Comparison of ENCODE assay signal across 8 mouse cellular contexts in the genomic region with DNA sequence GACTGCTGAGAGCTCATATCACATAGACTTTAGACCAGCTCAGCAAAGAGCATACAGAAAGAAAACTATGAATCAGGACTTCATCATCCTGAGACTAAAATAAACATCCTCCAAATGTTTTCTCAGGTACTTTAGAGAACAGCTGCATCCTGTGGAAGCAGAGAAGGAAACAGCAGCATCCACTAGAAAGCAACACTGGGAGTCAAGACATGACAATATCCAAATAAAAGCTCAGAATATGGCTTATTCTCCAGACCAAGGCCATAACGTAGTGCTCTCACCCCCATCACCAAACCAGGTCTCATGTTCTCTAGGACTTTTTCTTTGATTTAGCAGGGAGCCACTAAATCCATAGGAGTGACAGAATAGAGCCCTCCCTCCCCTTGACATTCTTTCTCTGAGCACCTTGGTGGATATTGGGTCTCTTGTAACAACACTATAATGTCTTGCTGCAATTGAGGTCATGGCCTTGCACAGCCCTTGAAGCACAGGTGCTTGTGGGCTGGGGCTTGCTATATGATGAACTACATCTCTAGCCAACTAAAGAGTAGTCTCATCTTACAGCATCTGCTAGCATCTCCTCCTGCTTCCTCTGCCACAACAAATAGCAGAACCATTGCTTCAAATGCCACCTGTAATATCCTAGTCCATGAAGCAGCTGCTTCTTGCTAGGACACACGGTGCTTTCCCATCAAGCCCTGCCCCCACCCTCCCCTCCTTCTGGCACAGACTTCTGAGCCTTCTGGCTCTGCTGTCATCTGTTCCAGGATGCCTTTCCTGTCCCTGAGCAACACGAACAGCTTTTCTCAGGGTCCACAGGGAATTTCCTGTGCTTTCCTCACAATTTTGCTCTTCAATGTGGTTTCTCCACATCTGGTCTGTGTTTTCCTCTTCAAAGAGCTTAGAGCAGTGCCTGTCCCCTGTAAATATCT.
DNase-seq lines count a peak whose midpoint lies in the region; ATAC-seq and TF ChIP-seq lines count a peak whose summit lies in the region.

No protein-coding gene starts in this region.

- no peak overlapping the region for H3K4me2 ChIP-seq in embryonic facial prominence, embryonic 12.5 days (replicated peaks)
- no peak overlapping the region for H3K4me2 ChIP-seq in liver, embryonic 12.5 days

- no peak overlapping the region for H3K9ac ChIP-seq in embryonic facial prominence, embryonic 12.5 days
- H3K9ac ChIP-seq in liver, embryonic 12.5 days, result no peak overlapping the region

- WGBS in embryonic facial prominence, embryonic 12.5 days, result 13% methylated on average over 3 of the region's 3 CpGs
- WGBS in heart, embryonic 10.5 days, result 36% methylated on average over 3 of the region's 3 CpGs
- 17% methylated on average over 3 of the region's 3 CpGs for WGBS in liver, embryonic 12.5 days (ENCODE audit: insufficient replicate concordance)

- no peak for DNase-seq in left cerebral cortex, adult 2 months (ENCODE audit: extremely low spot score in 1 of 2, low spot score in 2 of 2)
- no peak for DNase-seq in left cerebral cortex, adult 18-20 months (ENCODE audit: low spot score in 2 of 2)
- DNase-seq in heart, embryonic 10.5 days (ENCODE audit: low spot score), result peak; percentile 75
- peak; percentile 48 to 61 for DNase-seq in kidney, postnatal 4 days
- peak; percentile 30 for DNase-seq in right cerebral cortex, postnatal 4 days

- intact Hi-C loops in left cerebral cortex, adult 2 months (cut with DNase I), result no loop called here

- TF ChIP-seq CTCF in left cerebral cortex, adult 2 months (IDR thresholded peaks at IDR 0.05), result no peak

- ATAC-seq in embryonic facial prominence, embryonic 12.5 days (ENCODE audit: insufficient number of reproducible peaks, insufficient read depth, low FRiP score, low TSS enrichment), result peak; percentile 80
- ATAC-seq in liver, embryonic 12.5 days, result no peak
- no peak for ATAC-seq in megakaryocyte-erythroid progenitor cell, adult 5-6 weeks (replicated peaks; ENCODE audit: low FRiP score, low TSS enrichment, poor library complexity, severe bottlenecking)

- peaks cover 13% of the 10 kb centered on the region for H3K4me1 ChIP-seq in embryonic facial prominence, embryonic 12.5 days
- H3K4me1 ChIP-seq in heart, embryonic 10.5 days, result peaks cover 12% of the 10 kb centered on the region
- no peaks in the 10 kb centered on the region for H3K4me1 ChIP-seq in liver, embryonic 12.5 days

- H3K4me3 ChIP-seq in left cerebral cortex, adult 2 months, result no peak overlapping the region
- H3K4me3 ChIP-seq in embryonic facial prominence, embryonic 12.5 days, result no peak overlapping the region
- no peak overlapping the region for H3K4me3 ChIP-seq in heart, embryonic 10.5 days
- H3K4me3 ChIP-seq in liver, embryonic 12.5 days, result no peak overlapping the region

- no peaks in the 10 kb centered on the region for H3K27me3 ChIP-seq in embryonic facial prominence, embryonic 12.5 days
- no peaks in the 10 kb centered on the region for H3K27me3 ChIP-seq in heart, embryonic 10.5 days (ENCODE audit: insufficient read depth, poor library complexity, severe bottlenecking)
- no peaks in the 10 kb centered on the region for H3K27me3 ChIP-seq in liver, embryonic 12.5 days (replicated peaks)

- no peaks in the 10 kb centered on the region for H3K9me3 ChIP-seq in embryonic facial prominence, embryonic 12.5 days
- H3K9me3 ChIP-seq in heart, embryonic 10.5 days, result no peaks in the 10 kb centered on the region
- H3K9me3 ChIP-seq in liver, embryonic 12.5 days (replicated peaks), result no peaks in the 10 kb centered on the region

- peak overlapping the region; percentile 36 for H3K27ac ChIP-seq in left cerebral cortex, adult 2 months
- peak overlapping the region; percentile 37 for H3K27ac ChIP-seq in embryonic facial prominence, embryonic 12.5 days
- peak overlapping the region; percentile 56 for H3K27ac ChIP-seq in heart, embryonic 10.5 days
- no peak overlapping the region for H3K27ac ChIP-seq in liver, embryonic 12.5 days

- no peaks in the 10 kb centered on the region for H3K36me3 ChIP-seq in embryonic facial prominence, embryonic 12.5 days
- H3K36me3 ChIP-seq in heart, embryonic 10.5 days, result no peaks in the 10 kb centered on the region
- H3K36me3 ChIP-seq in liver, embryonic 12.5 days, result no peaks in the 10 kb centered on the region

Comparison
In these comparisons a context has a peak if more than half of its experiments do, and no peak if none do; other contexts are left out.
1. DNase-seq: peak in heart, embryonic 10.5 days (single experiment), kidney, postnatal 4 days (2 of 2) and right cerebral cortex, postnatal 4 days (single experiment); none in left cerebral cortex, adult 2 months (0 of 2) and left cerebral cortex, adult 18-20 months (0 of 2).